Mouse (Mus musculus) E14TG2a.4 (cell line): ENCODE data around the gene Sgsm1.

Experiments
- CTCF ChIP-seq: conservative IDR thresholded peaks from 2 replicates; pipeline ENCODE4 v1.5.1; 2014; ENCODE audit warnings: low read length
- NANOG ChIP-seq: IDR thresholded peaks from 2 replicates; pipeline ENCODE4 v1.6.1; 2014; ENCODE audit warnings: borderline replicate concordance, low read length, mixed read lengths
- POU5F1 ChIP-seq: IDR thresholded peaks from 2 replicates; pipeline ENCODE4 v1.6.1; 2014; ENCODE audit warnings: low read length, borderline replicate concordance

DNA sequence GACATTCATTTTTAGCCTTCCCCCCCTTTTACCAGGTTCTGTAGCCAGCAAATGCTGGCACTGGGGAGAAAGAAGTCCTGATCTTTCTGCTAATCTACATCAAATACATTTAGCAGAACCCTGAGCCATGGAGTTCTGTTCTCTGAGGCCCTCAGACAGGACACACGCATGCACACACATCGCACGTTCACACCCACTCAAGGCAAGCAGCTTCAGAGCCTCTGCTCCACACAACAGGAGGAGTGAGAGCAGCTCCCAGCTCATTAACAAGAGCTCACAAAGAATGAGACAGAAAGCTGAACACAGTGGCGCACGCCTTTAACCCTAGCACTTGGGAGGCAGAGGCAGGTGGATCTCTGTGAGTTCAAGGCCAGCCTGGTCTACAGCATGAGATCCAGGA, 6.1 kb downstream of the Sgsm1 start:
- TF ChIP-seq CTCF (no peak), POU5F1 (no peak), NANOG (no peak)
